Mouse (Mus musculus) liver, adult 2 months (tissue): ENCODE measurements at regions not wholly inside any gene's neighbourhood (a gene's known extent, or its start where the extent isn't known, plus 50 kb on each side); places are given as distances from the start of the nearest gene placed in this dataset.

Experiments used
- CTCF ChIP-seq: fragments of 200-500 bp; IDR thresholded peaks from 2 replicates; pipeline ENCODE4 v1.5.1; 2011; ENCODE audit warnings: low read depth, low read length, control low read depth
- POLR2A ChIP-seq: fragments of 200-500 bp; IDR thresholded peaks from 2 replicates; pipeline ENCODE4 v1.6.1; 2011; ENCODE audit warnings: low read length, control low read depth; ENCODE audit not compliant: insufficient read depth; ENCODE audit errors: extremely low read depth

- TF ChIP-seq CTCF (no peak), POLR2A (no peak)
Measured at GRCm38 (mm10) chr9:52246712-52247111, 78.3 kb upstream of the Zc3h12c start.
